Mouse (Mus musculus): Measurements from ENCODE around the gene Fam89b. TPM values are rescaled to one million over a fixed set of nuclear protein-coding genes. Genes with fewer than 3 reads are reported as not detected.

Gene Fam89b
- polyA plus RNA-seq, 1 experiment from 2014 or later, result 108 TPM

DNA sequence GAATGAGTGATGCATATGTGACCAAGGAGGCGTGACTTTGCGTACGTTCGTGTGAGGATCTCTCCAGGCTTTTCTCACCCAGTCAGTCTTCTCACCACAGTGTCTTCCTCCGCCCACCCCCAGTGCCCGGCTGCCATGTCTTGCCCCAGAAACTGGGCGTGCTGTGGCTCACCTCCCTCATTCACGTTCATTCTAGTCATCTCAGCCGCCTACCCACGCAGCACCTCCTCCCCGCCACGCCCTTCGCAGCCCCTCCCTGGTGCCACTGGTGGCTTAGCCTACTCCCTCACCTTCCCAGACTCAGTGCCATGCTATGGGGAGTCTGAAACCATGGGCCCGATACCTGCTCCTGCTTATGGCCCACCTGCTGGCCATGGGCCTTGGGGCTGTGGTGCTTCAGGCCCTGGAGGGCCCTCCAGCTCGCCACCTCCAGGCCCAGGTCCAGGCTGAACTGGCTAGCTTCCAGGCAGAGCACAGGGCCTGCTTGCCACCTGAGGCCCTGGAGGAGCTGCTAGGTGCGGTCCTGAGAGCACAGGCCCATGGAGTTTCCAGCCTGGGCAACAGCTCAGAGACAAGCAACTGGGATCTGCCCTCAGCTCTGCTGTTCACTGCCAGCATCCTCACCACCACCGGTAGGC is 25.2 kb downstream of the Fam89b start, which contains the start of gene Kcnk7:
Kcnk7 (plus strand) TSS at position 205 of the 638 bp plus-strand sequence.
- peak within 1 kb of the TSS; percentile 65 for H3K27ac ChIP-seq
- no peaks in the 10 kb centered on the region for H3K27me3 ChIP-seq
- WGBS, result 58% methylated on average over 17 of the region's 17 CpGs
- no peak within 1 kb of the TSS for H3K9ac ChIP-seq
- H3K36me3 ChIP-seq, result peaks cover 57% of the 10 kb centered on the region
- H3K4me2 ChIP-seq, result no peak within 1 kb of the TSS
- ATAC-seq (ENCODE audit: borderline replicate concordance, extremely low read depth, low FRiP score, low TSS enrichment), result 0 out of 2 replicates have a peak, but pooled peaks have one; percentile 12
- H3K9me3 ChIP-seq, result no peaks in the 10 kb centered on the region
- no peak within 1 kb of the TSS for H3K4me3 ChIP-seq
- H3K4me1 ChIP-seq, result peaks cover 16% of the 10 kb centered on the region

GRCm38 (mm10) chr19:5695849-5696462 is 33.5 kb downstream of the Fam89b start:
- 32% methylated on average over 41 of the region's 41 CpGs for WGBS
- Histone ChIP-seq H3K27me3 (no peaks in the 10 kb centered on the region), H3K4me3 (no peak overlapping the region), H3K27ac (no peak overlapping the region), H3K4me2 (no peak overlapping the region), H3K9me3 (no peaks in the 10 kb centered on the region), H3K9ac (no peak overlapping the region), H3K36me3 (peaks cover 77% of the 10 kb centered on the region), H3K4me1 (peaks cover 35% of the 10 kb centered on the region)
- ATAC-seq (ENCODE audit: borderline replicate concordance, extremely low read depth, low FRiP score, low TSS enrichment), result no peak

DNA sequence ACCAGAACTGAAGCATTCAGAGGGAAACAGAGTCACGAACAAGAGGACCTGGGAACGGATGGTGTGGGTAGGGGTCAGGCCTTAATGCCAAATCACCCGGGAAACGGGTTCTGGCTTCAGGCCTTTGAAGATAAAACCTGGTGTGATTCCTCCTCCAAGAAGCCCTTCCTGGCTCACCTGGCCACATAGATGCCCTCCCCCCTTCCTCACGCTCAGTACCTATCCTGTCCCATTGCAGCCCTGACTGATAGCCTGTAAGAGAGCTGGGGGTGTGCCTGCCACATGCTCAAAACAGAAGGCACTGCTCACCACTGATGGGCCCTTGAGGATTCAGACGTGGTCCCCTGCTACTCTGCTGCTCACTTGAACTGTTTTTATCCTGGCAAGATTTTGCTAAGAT is 35.7 kb downstream of the Fam89b start:
- Histone ChIP-seq H3K4me2 (peak overlapping the region; percentile 92), H3K4me3 (no peak overlapping the region), H3K27me3 (no peaks in the 10 kb centered on the region), H3K27ac (no peak overlapping the region), H3K9ac (no peak overlapping the region), H3K9me3 (no peaks in the 10 kb centered on the region), H3K36me3 (peaks cover 56% of the 10 kb centered on the region), H3K4me1 (peaks cover 44% of the 10 kb centered on the region)
- WGBS, result 74% methylated on average over 6 of the region's 6 CpGs
- ATAC-seq (ENCODE audit: borderline replicate concordance, extremely low read depth, low FRiP score, low TSS enrichment), result no peak

DNA sequence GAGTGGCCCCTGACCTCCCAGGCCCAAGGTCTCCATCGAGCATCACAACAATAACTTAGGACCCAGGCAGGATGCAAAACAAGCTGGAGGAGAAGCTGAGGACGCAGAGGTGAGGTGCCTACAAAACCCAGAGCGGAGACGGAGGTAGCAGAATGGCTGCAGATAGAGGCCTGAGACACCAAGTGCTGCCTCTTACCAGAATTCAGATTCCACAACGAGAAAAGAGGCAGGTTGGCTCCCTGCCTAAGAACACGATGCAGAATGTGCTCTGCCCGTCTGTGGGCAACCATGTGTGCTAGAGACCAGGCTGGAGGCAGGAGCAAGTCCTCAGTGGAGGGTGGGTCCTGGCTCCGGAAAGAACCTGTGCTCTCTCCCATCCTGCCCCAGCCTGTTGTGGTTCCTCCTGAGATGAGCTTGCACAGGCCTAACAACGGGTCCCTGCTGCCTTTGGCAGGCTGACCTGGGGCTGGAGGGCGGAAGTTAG is 36.5 kb downstream of the Fam89b start:
- H3K9me3 ChIP-seq, result no peaks in the 10 kb centered on the region
- peak overlapping the region; percentile 77 for H3K27ac ChIP-seq
- H3K4me3 ChIP-seq, result peak overlapping the region; percentile 87
- 50% methylated on average over 10 of the region's 10 CpGs for WGBS
- peak overlapping the region; percentile 92 for H3K4me2 ChIP-seq
- peaks cover 45% of the 10 kb centered on the region for H3K4me1 ChIP-seq
- ATAC-seq (ENCODE audit: borderline replicate concordance, extremely low read depth, low FRiP score, low TSS enrichment), result no peak
- no peaks in the 10 kb centered on the region for H3K27me3 ChIP-seq
- H3K36me3 ChIP-seq, result peaks cover 48% of the 10 kb centered on the region
- peak overlapping the region; percentile 95; the same call in 1 of the 2 replicates for H3K9ac ChIP-seq

DNA sequence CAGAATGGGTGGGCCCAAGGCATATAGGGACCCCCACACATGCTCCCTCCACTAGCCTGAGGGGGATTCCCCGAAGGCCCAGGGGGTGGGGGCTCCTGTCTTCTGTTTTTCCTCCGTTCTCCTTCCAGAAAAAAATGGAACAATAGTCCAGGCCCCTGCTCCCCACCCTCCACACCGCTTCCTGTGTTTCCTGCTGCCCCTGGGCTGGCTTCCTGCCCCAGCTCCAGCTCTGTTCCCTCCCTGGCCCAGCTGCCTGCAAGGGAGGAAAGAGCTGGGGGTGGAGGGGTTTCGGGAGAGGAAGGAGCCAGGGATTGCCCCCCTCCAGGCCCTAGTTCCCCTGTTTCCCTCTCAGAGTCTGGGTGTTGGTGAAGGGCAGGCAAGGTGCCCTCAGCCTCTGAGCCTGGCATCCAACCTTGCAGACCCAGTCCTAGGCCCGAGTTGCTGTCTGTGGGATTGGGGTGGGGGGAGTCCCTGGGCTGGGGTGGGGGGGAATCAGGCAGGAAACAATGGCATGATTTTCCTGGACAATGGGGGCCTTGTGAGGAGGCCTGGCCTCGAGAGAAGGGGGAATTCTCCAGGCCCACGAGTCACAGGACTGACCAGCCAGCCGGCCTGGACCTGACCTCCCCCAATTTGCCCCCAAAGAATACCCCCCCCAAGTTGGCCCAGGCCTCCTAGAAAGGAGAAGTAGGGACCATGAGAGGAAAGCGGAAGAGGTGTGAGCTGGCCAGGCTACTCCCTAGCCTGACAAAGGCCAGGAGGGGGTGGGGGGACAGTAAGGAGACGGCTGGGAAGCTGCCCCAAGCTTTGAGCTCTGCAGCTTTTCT is 37.2 kb downstream of the Fam89b start:
- Histone ChIP-seq H3K4me3 (peak overlapping the region; percentile 87), H3K36me3 (peaks cover 41% of the 10 kb centered on the region), H3K9ac (peak overlapping the region; percentile 95), H3K9me3 (no peaks in the 10 kb centered on the region), H3K4me2 (peak overlapping the region; percentile 92), H3K27ac (peak overlapping the region; percentile 77), H3K4me1 (peaks cover 52% of the 10 kb centered on the region), H3K27me3 (no peaks in the 10 kb centered on the region)
- WGBS, result 55% methylated on average over 10 of the region's 10 CpGs
- ATAC-seq (ENCODE audit: borderline replicate concordance, extremely low read depth, low FRiP score, low TSS enrichment), result no peak

DNA sequence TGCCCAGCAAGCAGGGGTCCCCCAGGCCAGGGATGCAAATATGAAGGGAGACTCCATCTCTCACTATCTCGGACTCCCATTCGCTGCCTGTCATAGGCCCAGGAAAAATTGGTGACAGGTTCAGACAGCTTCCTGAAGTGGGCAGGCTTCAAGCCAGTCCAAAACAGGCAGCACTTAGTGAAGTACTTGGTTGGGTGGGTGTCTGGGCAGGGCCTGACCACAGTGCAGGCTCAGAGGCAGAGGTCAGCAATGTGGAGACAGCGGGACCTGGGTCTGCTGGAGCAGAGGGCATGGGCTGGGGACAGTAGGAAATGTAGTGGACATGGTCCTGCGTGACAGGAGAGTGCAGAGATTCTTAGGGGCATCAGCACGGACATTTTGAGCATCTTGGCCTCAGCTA is 37.9 kb downstream of the Fam89b start:
- Histone ChIP-seq H3K36me3 (peaks cover 34% of the 10 kb centered on the region), H3K27ac (peak overlapping the region; percentile 76), H3K4me3 (peak overlapping the region; percentile 87), H3K9ac (peak overlapping the region; percentile 95), H3K9me3 (no peaks in the 10 kb centered on the region), H3K4me1 (peaks cover 54% of the 10 kb centered on the region), H3K4me2 (peak overlapping the region; percentile 92), H3K27me3 (no peaks in the 10 kb centered on the region)
- no peak for ATAC-seq (ENCODE audit: borderline replicate concordance, extremely low read depth, low FRiP score, low TSS enrichment)
- 61% methylated on average over 5 of the region's 5 CpGs for WGBS

DNA sequence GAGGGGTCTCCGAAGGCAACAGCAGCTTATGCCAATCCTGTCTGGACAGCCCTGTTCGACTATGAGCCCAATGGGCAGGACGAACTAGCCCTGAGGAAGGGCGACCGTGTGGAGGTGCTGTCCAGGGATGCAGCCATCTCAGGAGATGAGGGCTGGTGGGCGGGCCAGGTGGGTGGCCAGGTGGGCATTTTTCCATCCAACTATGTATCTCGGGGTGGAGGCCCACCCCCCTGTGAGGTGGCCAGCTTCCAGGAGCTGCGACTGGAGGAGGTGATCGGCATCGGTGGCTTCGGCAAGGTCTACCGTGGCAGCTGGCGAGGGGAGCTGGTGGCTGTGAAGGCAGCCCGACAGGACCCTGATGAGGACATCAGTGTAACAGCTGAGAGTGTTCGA is 39.1 kb downstream of the Fam89b start:
- 35% methylated on average over 15 of the region's 15 CpGs for WGBS
- Histone ChIP-seq H3K4me3 (peak overlapping the region; percentile 87), H3K4me1 (peaks cover 51% of the 10 kb centered on the region)

DNA sequence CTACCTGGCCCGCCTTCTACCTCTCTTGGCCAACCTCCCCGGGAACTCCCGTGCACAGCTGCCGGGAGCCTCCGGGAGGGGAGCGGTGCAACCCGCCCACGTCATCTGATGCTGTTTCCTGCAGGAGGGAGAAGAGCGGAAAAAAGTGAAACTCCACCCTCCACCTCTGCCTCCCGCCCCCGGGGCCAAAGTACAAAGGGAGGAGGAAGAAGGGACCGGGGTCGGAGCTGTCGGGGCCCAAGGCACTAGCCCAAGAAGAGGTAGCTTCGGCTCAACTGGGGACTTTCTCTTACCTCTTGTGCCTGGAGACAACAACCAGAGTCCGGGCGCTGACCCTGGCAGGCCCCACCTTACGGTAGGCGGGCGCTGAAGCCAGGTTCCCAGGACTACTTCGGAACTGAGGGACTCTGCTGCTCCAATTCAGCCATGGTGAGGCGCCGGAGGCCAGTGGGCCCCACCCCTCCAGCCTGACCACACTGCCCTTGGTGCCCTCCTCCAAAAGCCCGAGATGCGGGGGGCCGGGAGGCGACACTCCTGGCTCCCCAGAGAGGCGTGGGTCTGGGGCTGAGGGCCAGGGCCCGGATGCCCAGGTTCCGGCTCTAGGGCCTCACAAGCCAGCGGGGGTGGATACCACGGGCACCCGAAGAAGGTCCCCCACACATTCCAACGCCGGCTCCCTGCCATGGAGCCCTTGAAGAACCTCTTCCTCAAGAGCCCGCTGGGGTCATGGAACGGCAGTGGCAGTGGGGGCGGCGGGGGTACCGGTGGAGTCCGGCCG is 39.7 kb downstream of the Fam89b start:
- Histone ChIP-seq H3K4me2 (peak overlapping the region; percentile 92), H3K9me3 (no peaks in the 10 kb centered on the region), H3K27me3 (no peaks in the 10 kb centered on the region), H3K27ac (peak overlapping the region; percentile 96), H3K9ac (peak overlapping the region; percentile 95), H3K4me3 (peak overlapping the region; percentile 87), H3K4me1 (peaks cover 49% of the 10 kb centered on the region), H3K36me3 (peaks cover 33% of the 10 kb centered on the region)
- WGBS, result 3% methylated on average over 42 of the region's 42 CpGs
- ATAC-seq (ENCODE audit: borderline replicate concordance, extremely low read depth, low FRiP score, low TSS enrichment), result peak; percentile 64

More for the DNA sequence above, 39.1 kb downstream of the Fam89b start:
- no peak for ATAC-seq (ENCODE audit: borderline replicate concordance, extremely low read depth, low FRiP score, low TSS enrichment)
- peak overlapping the region; percentile 96 for H3K27ac ChIP-seq
- peak overlapping the region; percentile 92 for H3K4me2 ChIP-seq
- H3K36me3 ChIP-seq, result peaks cover 33% of the 10 kb centered on the region
- no peaks in the 10 kb centered on the region for H3K9me3 ChIP-seq
- H3K27me3 ChIP-seq, result no peaks in the 10 kb centered on the region
- H3K9ac ChIP-seq, result peak overlapping the region; percentile 95

- Histone ChIP-seq H3K4me2 (peak overlapping the region; percentile 92), H3K36me3 (peaks cover 37% of the 10 kb centered on the region), H3K4me1 (peaks cover 49% of the 10 kb centered on the region), H3K4me3 (peak overlapping the region; percentile 87), H3K27me3 (no peaks in the 10 kb centered on the region), H3K9me3 (no peaks in the 10 kb centered on the region), H3K9ac (peak overlapping the region; percentile 95), H3K27ac (peak overlapping the region; percentile 96)
- no peak for ATAC-seq (ENCODE audit: borderline replicate concordance, extremely low read depth, low FRiP score, low TSS enrichment)
- WGBS, result 0% methylated on average over 7 of the region's 7 CpGs
These were observed 40.4 kb downstream of the Fam89b start for GRCm38 (mm10) chr19:5689088-5689428.

DNA sequence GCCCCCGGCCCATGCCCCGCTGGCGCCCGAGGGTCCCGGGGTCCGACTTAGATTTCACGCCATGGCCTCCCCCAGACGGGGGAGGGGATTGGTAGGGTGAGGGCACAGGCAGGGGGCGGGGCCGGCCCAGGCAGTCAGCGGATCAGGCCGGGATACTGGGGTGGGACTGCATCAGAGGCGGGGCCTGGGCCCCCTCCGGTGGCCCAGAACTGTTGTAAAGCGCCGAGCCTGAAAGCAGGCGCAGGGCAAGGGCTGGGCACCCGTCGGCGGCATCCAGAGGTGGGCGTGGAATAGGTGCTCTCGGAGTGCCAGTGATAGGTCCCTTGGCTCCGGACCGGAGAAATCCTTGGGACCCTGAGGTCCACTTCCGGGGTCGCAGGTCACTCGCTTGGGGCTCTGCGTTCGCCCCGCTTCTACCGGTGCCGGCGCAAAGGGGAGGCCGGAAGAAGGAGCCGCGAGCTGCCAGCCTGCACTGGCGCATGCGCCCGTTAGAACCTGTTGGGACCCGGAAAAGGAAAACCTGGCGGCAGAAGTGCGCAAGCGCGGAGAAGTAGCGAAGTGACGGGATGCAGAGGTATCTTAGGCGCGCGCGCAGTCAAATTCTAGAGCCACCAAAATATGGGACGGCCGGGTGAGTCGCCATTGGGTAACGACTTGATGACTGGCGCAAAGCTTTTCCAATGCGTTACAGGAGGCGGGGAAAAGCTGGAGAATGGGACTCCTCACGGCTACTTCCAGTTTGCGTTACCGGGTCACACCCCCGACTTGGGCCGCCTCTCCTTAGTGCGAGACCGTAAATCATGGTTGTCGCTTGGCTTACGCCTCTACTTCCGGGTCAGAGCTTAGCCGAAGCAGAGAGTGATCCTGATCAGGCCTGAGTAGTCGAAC is 41.0 kb downstream of the Fam89b start, which contains the start of the genes Map3k11 and Pcnx3:
Map3k11 (plus strand) TSS at position 543 of the 888 bp plus-strand sequence.
Pcnx3 (minus strand) TSS at position 709 of the 888 bp plus-strand sequence.
- Histone ChIP-seq H3K4me3 (peak within 1 kb of the TSS; percentile 87), H3K9ac (peak within 1 kb of the TSS; percentile 95), H3K4me1 (peaks cover 43% of the 10 kb centered on the region), H3K27me3 (no peaks in the 10 kb centered on the region), H3K36me3 (peaks cover 36% of the 10 kb centered on the region), H3K27ac (peak within 1 kb of the TSS; percentile 96), H3K9me3 (no peaks in the 10 kb centered on the region), H3K4me2 (peak within 1 kb of the TSS; percentile 92)
- WGBS, result under 1% methylated on average over 69 of the region's 69 CpGs
- ATAC-seq (ENCODE audit: borderline replicate concordance, extremely low read depth, low FRiP score, low TSS enrichment), result peak; percentile 92
